Mouse (Mus musculus): ENCODE data around the gene Syt8.

DNA sequence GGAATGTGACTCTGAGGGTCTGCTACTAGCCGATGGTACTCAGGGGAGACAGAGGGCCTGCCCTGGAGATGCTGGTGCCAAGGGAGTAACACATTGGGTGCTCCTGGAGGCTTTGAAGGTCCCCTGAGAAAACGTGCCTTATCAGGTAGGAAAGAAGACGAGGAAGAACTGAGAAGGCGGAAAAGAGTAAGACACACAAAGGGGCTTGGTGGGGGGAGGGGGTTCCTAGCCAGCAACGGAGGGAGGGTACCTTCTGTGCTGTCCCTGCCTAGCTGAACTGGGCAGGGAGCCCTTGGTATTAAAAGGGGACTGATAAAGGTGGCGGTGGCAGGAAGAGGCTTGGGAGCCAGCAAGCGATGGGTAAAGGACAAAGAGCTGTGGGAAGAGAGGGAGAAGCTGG lies 41.0 kb downstream of the Syt8 start:
- TF ChIP-seq GATA1 (IDR thresholded peaks at IDR 0.05; ENCODE audit: borderline replicate concordance, low read length), result no peak
- no peak for TF ChIP-seq FLI1 (IDR thresholded peaks at IDR 0.05; ENCODE audit: low read length)
